In genomic region chr13:22857461-22857860, GRCm38 (mm10) we compare ENCODE assay signal across 16 mouse cellular contexts.
"Had no signal": no experiment of that assay in that cellular context is flagged by ENCODE, and none has a peak within 500 bp of the region (broad histone marks: within the 10 kb centered on the region; RNA-seq: fewer than 3 reads in every experiment).

Gene Vmn1r211 (minus strand): TSS chr13:22857561.

- DNase-seq: heart, postnatal 10 days; heart, postnatal 14 days; heart, postnatal 36 days; heart, postnatal 4 days; kidney, adult 11 months; kidney, adult 18-20 months; kidney, adult 2 months; kidney, adult 8-10 months; kidney, adult 9 months; kidney, postnatal 10 days; kidney, postnatal 14 days; kidney, postnatal 25 days; kidney, postnatal 36 days; kidney, postnatal 4 days; layer of hippocampus, adult 9-11 months; layer of hippocampus, postnatal 36 days had no signal
